Mouse (Mus musculus) small intestine, adult 2 months (tissue): ENCODE measurements around the gene Nanos2.

Source experiments
- CTCF ChIP-seq: fragments of 200-500 bp; IDR thresholded peaks from 2 replicates; pipeline ENCODE4 v1.5.1; 2012; ENCODE audit warnings: low read depth, mild to moderate bottlenecking, control low read depth, inconsistent platforms, low read length, moderate library complexity, mixed read lengths; ENCODE audit not compliant: insufficient replicate concordance, insufficient read length; ENCODE audit errors: extremely low read depth
- POLR2A ChIP-seq: fragments of 200-500 bp; IDR thresholded peaks from 2 replicates; pipeline ENCODE4 v1.6.1; 2012; ENCODE audit warnings: low read depth, mild to moderate bottlenecking, control low read depth, inconsistent platforms, low read length, moderate library complexity

DNA sequence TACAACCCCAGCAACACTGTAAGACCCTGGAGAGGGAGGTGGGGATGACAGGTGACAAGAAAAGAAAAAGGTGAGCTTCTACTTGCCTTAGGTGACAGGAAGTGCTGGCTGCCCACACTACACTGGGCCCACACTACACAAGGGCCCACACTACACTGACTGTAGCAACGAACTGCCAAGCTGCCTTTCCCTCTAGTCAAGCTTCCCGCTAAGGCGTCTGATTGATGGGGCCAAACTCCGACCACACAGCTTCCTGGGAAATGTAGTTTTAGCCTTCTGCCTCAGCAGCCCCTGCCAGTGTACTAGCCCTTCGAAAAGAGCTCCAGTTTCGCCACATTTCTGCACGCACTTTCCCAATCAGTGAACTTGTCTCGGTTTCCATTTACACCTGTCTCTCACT is 19.6 kb upstream of the Nanos2 start:
- no peak for TF ChIP-seq CTCF
- no peak for TF ChIP-seq POLR2A
